Mouse (Mus musculus): Measurements from ENCODE around the gene Anks1b. TPM values are rescaled to one million over a fixed set of nuclear protein-coding genes. Genes with fewer than 3 reads are reported as not detected.
A peak's percentile ranks its signal among the peaks of the same experiment; 100 is the strongest.

Gene Anks1b
- total RNA-seq (2014; fragmentation: Nextera tagmentation): not detected in 2 replicates
- 0.11 and 0.17 TPM in 2 replicates for total RNA-seq (2017)
- not detected in 2 replicates for polyA plus RNA-seq (2012)

- H3K4me3 ChIP-seq (ENCODE audit: low read depth, low read length): no peak within 1 kb of the TSS
These were observed at the start of gene Anks1b for GRCm38 (mm10) chr10:89873146-89873950. Anks1b (plus strand) TSS chr10:89873509.

DNA sequence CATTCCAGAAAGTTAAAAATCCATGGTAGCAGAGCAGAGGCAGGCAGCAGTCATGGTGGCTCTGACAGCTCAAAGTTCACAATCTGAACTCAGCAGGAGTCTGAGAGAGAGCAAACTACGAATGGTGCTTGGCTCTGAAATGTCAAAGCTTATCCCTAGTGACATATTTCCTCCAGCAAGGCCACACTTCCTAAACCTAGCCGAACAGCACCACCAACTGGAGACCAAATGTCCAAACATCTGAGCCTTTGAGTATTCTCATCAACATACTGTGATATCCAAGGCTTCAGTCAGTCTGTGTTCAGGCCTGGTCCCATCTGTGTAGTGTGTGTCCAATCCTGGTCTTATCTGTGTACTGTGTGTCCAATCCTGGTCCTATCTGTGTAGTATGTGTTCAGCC, 49.4 kb upstream of the Anks1b start:
- TF ChIP-seq CTCF (IDR thresholded peaks at IDR 0.05; ENCODE audit: low read depth, low read length) (no peak), POLR2AphosphoS5 (IDR thresholded peaks at IDR 0.05; ENCODE audit: insufficient replicate concordance, low read depth, low read length) (no peak)
- Histone ChIP-seq H3K9me3 (replicated peaks) (no peaks in the 10 kb centered on the region), H3K27me3 (ENCODE audit: insufficient read depth, low read length) (no peaks in the 10 kb centered on the region), H3K36me3 (replicated peaks) (peaks cover 2% of the 10 kb centered on the region), H3K4me3 (ENCODE audit: low read depth, low read length) (no peak overlapping the region), H3K4me1 (ENCODE audit: insufficient read depth, low read depth, low read length) (no peaks in the 10 kb centered on the region)
- ATAC-seq (ENCODE audit: extremely low read depth, insufficient number of reproducible peaks, low FRiP score, poor library complexity, severe bottlenecking): peak; percentile 28
- no peak for DNase-seq (ENCODE audit: low spot score)

More at GRCm38 (mm10) chr10:89873146-89873950, at the start of gene Anks1b:
- no peaks in the 10 kb centered on the region for H3K27me3 ChIP-seq (ENCODE audit: insufficient read depth, low read length)
- ATAC-seq (ENCODE audit: extremely low read depth, insufficient number of reproducible peaks, low FRiP score, poor library complexity, severe bottlenecking): no peak
- no peak for DNase-seq (ENCODE audit: low spot score)
- no peak for TF ChIP-seq CTCF (IDR thresholded peaks at IDR 0.05; ENCODE audit: low read depth, low read length)
- peaks cover 4% of the 10 kb centered on the region for H3K9me3 ChIP-seq (replicated peaks)
- no peaks in the 10 kb centered on the region for H3K36me3 ChIP-seq (replicated peaks)
- no peaks in the 10 kb centered on the region for H3K4me1 ChIP-seq (ENCODE audit: insufficient read depth, low read depth, low read length)

DNA sequence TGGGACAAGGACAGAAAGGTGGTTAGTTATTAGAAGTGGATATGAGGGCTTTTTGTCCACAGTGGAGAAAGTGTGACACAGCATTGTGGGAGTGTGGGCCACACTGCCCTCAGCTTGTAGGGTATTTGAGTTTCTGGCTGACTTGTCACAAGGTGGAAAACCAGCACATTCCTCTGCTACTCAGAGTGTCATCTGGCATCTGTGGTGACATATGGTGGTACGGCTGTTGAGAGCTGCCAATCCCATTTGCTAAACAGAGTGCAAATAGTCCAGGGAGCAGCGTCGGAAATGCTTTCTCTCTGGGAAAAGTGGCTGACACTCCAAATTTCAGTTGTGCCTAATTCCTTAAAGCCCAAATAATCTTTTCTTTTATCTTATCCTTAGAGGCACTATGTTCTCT, 46.4 kb upstream of the Anks1b start:
- no peak for ATAC-seq (ENCODE audit: extremely low read depth, insufficient number of reproducible peaks, low FRiP score, poor library complexity, severe bottlenecking)
- DNase-seq (ENCODE audit: low spot score): no peak
- TF ChIP-seq GATA1 (IDR thresholded peaks at IDR 0.05; ENCODE audit: borderline replicate concordance, low read length) (no peak), POLR2AphosphoS5 (IDR thresholded peaks at IDR 0.05; ENCODE audit: insufficient replicate concordance, low read depth, low read length) (no peak), GATA2 (IDR thresholded peaks at IDR 0.05; ENCODE audit: borderline replicate concordance, low read depth, low read length) (no peak), CTCF (IDR thresholded peaks at IDR 0.05; ENCODE audit: low read depth, low read length) (no peak), TAL1 (conservative IDR thresholded peaks at IDR 0.05; ENCODE audit: low read depth, low read length) (no peak)

GRCm38 (mm10) chr10:89832334-89832733, 41.0 kb upstream of the Anks1b start:
- ATAC-seq (ENCODE audit: extremely low read depth, insufficient number of reproducible peaks, low FRiP score, poor library complexity, severe bottlenecking) (no peak), DNase-seq (ENCODE audit: low spot score) (no peak)
- no peak for TF ChIP-seq GATA2 (IDR thresholded peaks at IDR 0.05; ENCODE audit: borderline replicate concordance, low read depth, low read length)
- TF ChIP-seq TAL1 (conservative IDR thresholded peaks at IDR 0.05; ENCODE audit: low read depth, low read length): no peak
- TF ChIP-seq GATA1 (IDR thresholded peaks at IDR 0.05; ENCODE audit: borderline replicate concordance, low read length): no peak
- no peak for TF ChIP-seq POLR2AphosphoS5 (IDR thresholded peaks at IDR 0.05; ENCODE audit: insufficient replicate concordance, low read depth, low read length)
- Histone ChIP-seq H3K4me1 (ENCODE audit: insufficient read depth, low read depth, low read length) (no peaks in the 10 kb centered on the region), H3K4me3 (ENCODE audit: low read depth, low read length) (no peak overlapping the region), H3K36me3 (replicated peaks) (no peaks in the 10 kb centered on the region), H3K9me3 (replicated peaks) (no peaks in the 10 kb centered on the region), H3K27me3 (ENCODE audit: insufficient read depth, low read length) (no peaks in the 10 kb centered on the region)

More for the DNA sequence above, 46.4 kb upstream of the Anks1b start:
- no peaks in the 10 kb centered on the region for H3K9me3 ChIP-seq (replicated peaks)
- no peaks in the 10 kb centered on the region for H3K36me3 ChIP-seq (replicated peaks)
- H3K4me1 ChIP-seq (ENCODE audit: insufficient read depth, low read depth, low read length): no peaks in the 10 kb centered on the region
- H3K4me3 ChIP-seq (ENCODE audit: low read depth, low read length): no peak overlapping the region
- H3K27me3 ChIP-seq (ENCODE audit: insufficient read depth, low read length): no peaks in the 10 kb centered on the region

DNA sequence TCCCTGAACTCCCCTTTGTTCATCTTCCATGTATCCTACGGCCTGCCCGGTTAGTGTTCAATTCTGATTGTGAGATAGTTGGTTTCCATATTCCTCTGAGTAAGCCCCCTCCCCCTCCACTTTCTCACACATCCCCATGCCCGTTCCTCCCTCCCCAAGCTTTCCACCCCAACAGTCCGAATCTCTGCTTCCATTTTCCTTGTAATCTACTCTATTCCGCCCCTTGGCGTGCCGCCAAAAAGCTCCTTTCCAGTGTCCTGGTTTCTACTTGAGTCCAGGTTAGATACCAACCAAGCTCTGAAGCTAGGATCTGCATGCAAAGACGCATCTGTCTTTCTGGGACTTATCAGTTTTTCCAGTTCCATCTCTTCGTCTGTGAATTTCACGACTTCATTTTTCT, 40.1 kb upstream of the Anks1b start:
- Histone ChIP-seq H3K36me3 (replicated peaks) (no peaks in the 10 kb centered on the region), H3K27me3 (ENCODE audit: insufficient read depth, low read length) (no peaks in the 10 kb centered on the region), H3K4me1 (ENCODE audit: insufficient read depth, low read depth, low read length) (no peaks in the 10 kb centered on the region), H3K4me3 (ENCODE audit: low read depth, low read length) (no peak overlapping the region), H3K9me3 (replicated peaks) (no peaks in the 10 kb centered on the region)
- ATAC-seq (ENCODE audit: extremely low read depth, insufficient number of reproducible peaks, low FRiP score, poor library complexity, severe bottlenecking) (no peak), DNase-seq (ENCODE audit: low spot score) (no peak)
- TF ChIP-seq POLR2AphosphoS5 (IDR thresholded peaks at IDR 0.05; ENCODE audit: insufficient replicate concordance, low read depth, low read length) (no peak), GATA2 (IDR thresholded peaks at IDR 0.05; ENCODE audit: borderline replicate concordance, low read depth, low read length) (no peak), CTCF (IDR thresholded peaks at IDR 0.05; ENCODE audit: low read depth, low read length) (no peak), TAL1 (conservative IDR thresholded peaks at IDR 0.05; ENCODE audit: low read depth, low read length) (no peak), GATA1 (IDR thresholded peaks at IDR 0.05; ENCODE audit: borderline replicate concordance, low read length) (no peak)

DNA sequence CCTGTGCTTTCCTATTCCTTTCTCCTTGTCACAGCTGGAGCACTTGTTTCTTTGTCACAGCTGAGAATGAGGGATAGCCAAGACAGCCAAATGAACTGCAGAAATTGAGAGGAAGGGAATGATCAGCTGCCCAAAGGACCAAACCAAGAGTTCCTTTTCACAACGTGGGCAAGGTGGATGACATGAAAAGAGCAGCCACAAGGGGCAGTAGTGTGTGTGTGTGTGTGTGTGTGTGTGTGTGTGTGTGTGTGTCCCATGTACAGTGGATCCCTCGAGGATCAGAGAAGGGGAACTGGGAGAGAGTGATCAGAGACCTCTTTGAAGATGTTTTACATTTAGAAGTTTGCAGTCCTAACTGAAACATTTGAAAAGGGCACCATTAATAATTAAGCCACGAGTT, 35.8 kb upstream of the Anks1b start:
- TF ChIP-seq TAL1 (conservative IDR thresholded peaks at IDR 0.05; ENCODE audit: low read depth, low read length) (no peak), GATA1 (IDR thresholded peaks at IDR 0.05; ENCODE audit: borderline replicate concordance, low read length) (no peak), POLR2AphosphoS5 (IDR thresholded peaks at IDR 0.05; ENCODE audit: insufficient replicate concordance, low read depth, low read length) (no peak), CTCF (IDR thresholded peaks at IDR 0.05; ENCODE audit: low read depth, low read length) (no peak), GATA2 (IDR thresholded peaks at IDR 0.05; ENCODE audit: borderline replicate concordance, low read depth, low read length) (no peak)
- no peaks in the 10 kb centered on the region for H3K9me3 ChIP-seq (replicated peaks)
- no peak overlapping the region for H3K4me3 ChIP-seq (ENCODE audit: low read depth, low read length)
- DNase-seq (ENCODE audit: low spot score) (no peak), ATAC-seq (ENCODE audit: extremely low read depth, insufficient number of reproducible peaks, low FRiP score, poor library complexity, severe bottlenecking) (no peak)
- H3K27me3 ChIP-seq (ENCODE audit: insufficient read depth, low read length): no peaks in the 10 kb centered on the region
- no peaks in the 10 kb centered on the region for H3K4me1 ChIP-seq (ENCODE audit: insufficient read depth, low read depth, low read length)
- H3K36me3 ChIP-seq (replicated peaks): no peaks in the 10 kb centered on the region

Measured in G1E (cell line).